Mouse (Mus musculus): ENCODE measurements around the gene Mitf.

- TF ChIP-seq POLR2A (IDR thresholded peaks at IDR 0.05; ENCODE audit: low read depth, low read length) (no peak), CTCF (IDR thresholded peaks at IDR 0.05; ENCODE audit: borderline replicate concordance, insufficient read depth, low read length) (no peak)
Observed at GRCm38 (mm10) chr6:97887893-97888292, 81.0 kb downstream of the Mitf start.

Measured in embryonic fibroblast, embryonic 13.5 days (primary cell).